Mouse (Mus musculus): ENCODE data around the gene Hist1h2be. TPM values are rescaled to one million over a fixed set of nuclear protein-coding genes. Genes with fewer than 3 reads are reported as not detected.
"Not testable (repeated sequence)": the region's sequence is repeated elsewhere in the genome, so short reads cannot be mapped to it uniquely, and the experiment has no call there.

Gene Hist1h2be
- polyA plus RNA-seq, 1 experiment from 2014 or later = 1.8 TPM

DNA sequence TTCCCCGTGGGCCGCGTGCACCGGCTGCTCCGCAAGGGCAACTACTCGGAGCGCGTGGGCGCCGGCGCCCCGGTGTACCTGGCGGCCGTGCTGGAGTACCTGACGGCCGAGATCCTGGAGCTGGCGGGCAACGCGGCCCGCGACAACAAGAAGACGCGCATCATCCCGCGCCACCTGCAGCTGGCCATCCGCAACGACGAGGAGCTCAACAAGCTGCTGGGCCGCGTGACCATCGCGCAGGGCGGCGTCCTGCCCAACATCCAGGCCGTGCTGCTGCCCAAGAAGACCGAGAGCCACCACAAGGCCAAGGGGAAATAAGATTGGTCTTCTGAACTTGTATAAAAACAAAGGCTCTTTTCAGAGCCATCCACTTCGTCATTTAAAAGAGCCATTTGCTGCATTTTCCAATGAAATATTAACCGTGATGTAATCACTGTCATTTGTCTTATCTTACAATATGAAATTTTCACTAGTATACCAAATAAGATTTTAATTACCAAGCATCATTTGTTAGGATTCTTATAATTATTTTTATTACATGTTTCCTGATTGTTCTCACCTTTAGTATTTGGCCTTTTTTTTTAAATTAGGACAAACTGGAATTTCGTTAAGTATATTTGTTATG lies 46.3 kb downstream of the Hist1h2be start:
- not testable (repeated sequence) for H3K36me3 ChIP-seq (ENCODE audit: control insufficient read depth, insufficient read depth, low read length); H3K9me3 ChIP-seq (ENCODE audit: control insufficient read depth, low read length); H3K27me3 ChIP-seq (ENCODE audit: control insufficient read depth, insufficient read depth, low read length); ATAC-seq (ENCODE audit: insufficient number of reproducible peaks, insufficient read depth, low FRiP score, low read depth)
- 5% methylated on average over 5 of the region's 39 CpGs for WGBS
- Histone ChIP-seq H3K27ac (replicated peaks in 1 of 2; ENCODE audit: control insufficient read depth in 1 of 2, insufficient read depth in 1 of 2, low read depth in 2 of 2, low read length in 2 of 2) (peak overlapping the region; percentile 81 to 82), H3K4me3 (ENCODE audit: control insufficient read depth in 1 of 2, insufficient read depth in 1 of 2, low read depth in 1 of 2, low read length in 2 of 2) (peak overlapping the region; percentile 30 to 44), H3K9ac (ENCODE audit: low read length) (peak overlapping the region; percentile 69), H3K4me2 (ENCODE audit: low read length) (peak overlapping the region; percentile 70), H3K4me1 (ENCODE audit: control insufficient read depth in 2 of 2, insufficient read depth in 2 of 2, low read length in 2 of 2) (peaks cover 3 to 23% of the 10 kb centered on the region in 2 experiments)

DNA sequence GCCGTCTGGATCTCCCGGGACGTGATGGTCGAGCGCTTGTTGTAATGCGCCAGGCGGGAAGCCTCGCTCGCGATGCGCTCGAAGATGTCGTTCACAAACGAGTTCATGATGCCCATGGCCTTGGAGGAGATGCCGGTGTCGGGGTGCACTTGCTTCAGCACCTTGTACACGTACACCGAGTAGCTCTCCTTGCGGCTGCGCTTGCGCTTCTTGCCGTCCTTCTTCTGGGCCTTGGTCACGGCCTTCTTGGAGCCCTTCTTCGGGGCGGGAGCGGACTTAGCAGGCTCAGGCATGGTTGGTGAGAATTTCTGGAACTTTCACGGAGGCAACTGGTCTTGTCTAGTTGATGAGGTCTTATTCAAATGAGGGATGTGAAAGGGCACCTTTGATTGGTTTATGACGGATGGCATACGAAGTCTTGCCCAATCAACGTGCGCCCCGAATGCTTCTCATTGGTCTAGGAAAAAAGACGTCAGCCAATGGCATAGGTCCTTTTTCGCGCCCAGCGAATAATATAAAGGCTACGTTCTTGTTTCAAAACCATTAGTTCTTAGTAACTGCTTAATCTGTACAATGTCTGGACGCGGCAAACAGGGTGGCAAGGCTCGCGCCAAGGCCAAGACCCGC lies 46.9 kb downstream of the Hist1h2be start, which contains the start of the genes Hist1h2bf and Hist1h2ad:
TSS of gene Hist1h2bf (minus strand) at position 299 of the 627 bp plus-strand sequence.
TSS of gene Hist1h2ad (plus strand) at position 484 of the 627 bp plus-strand sequence.
- ATAC-seq (ENCODE audit: insufficient number of reproducible peaks, insufficient read depth, low FRiP score, low read depth) = peak; percentile 87

GRCm38 (mm10) chr13:23573034-23573897 lies 47.7 kb downstream of the Hist1h2be start:
- 25% methylated on average over 18 of the region's 20 CpGs for whole genome bisulfite sequencing
- ATAC-seq (ENCODE audit: insufficient number of reproducible peaks, insufficient read depth, low FRiP score, low read depth) = not testable (repeated sequence)

More for the DNA sequence above, 46.9 kb downstream of the Hist1h2be start, which contains the start of the genes Hist1h2bf and Hist1h2ad:
- H3K9me3 ChIP-seq (ENCODE audit: control insufficient read depth, low read length); H3K36me3 ChIP-seq (ENCODE audit: control insufficient read depth, insufficient read depth, low read length); H3K27me3 ChIP-seq (ENCODE audit: control insufficient read depth, insufficient read depth, low read length): not testable (repeated sequence)
- Histone ChIP-seq H3K27ac (replicated peaks in 1 of 2; ENCODE audit: control insufficient read depth in 1 of 2, insufficient read depth in 1 of 2, low read depth in 2 of 2, low read length in 2 of 2) (peak within 1 kb of the TSS; percentile 82 to 95), H3K4me3 (ENCODE audit: control insufficient read depth in 1 of 2, insufficient read depth in 1 of 2, low read depth in 1 of 2, low read length in 2 of 2) (peak within 1 kb of the TSS; percentile 44 to 47), H3K9ac (ENCODE audit: low read length) (peak within 1 kb of the TSS; percentile 80), H3K4me1 (ENCODE audit: control insufficient read depth in 2 of 2, insufficient read depth in 2 of 2, low read length in 2 of 2) (peaks cover 3 to 23% of the 10 kb centered on the region in 2 experiments), H3K4me2 (ENCODE audit: low read length) (peak within 1 kb of the TSS; percentile 70)
- WGBS = under 1% methylated on average over 35 of the region's 42 CpGs

GRCm38 (mm10) chr13:23572218-23573033 lies 48.5 kb downstream of the Hist1h2be start:
- 46% methylated on average over 2 of the region's 2 CpGs for WGBS

More at GRCm38 (mm10) chr13:23573034-23573897, 47.7 kb downstream of the Hist1h2be start:
- H3K9me3 ChIP-seq (ENCODE audit: control insufficient read depth, low read length); H3K36me3 ChIP-seq (ENCODE audit: control insufficient read depth, insufficient read depth, low read length); H3K27me3 ChIP-seq (ENCODE audit: control insufficient read depth, insufficient read depth, low read length): not testable (repeated sequence)
- Histone ChIP-seq H3K9ac (ENCODE audit: low read length) (peak overlapping the region; percentile 80), H3K4me3 (ENCODE audit: control insufficient read depth in 1 of 2, insufficient read depth in 1 of 2, low read depth in 1 of 2, low read length in 2 of 2) (peak overlapping the region; percentile 44 to 47), H3K27ac (replicated peaks in 1 of 2; ENCODE audit: control insufficient read depth in 1 of 2, insufficient read depth in 1 of 2, low read depth in 2 of 2, low read length in 2 of 2) (peak overlapping the region; percentile 95 to 96), H3K4me2 (ENCODE audit: low read length) (peak overlapping the region; percentile 70), H3K4me1 (ENCODE audit: control insufficient read depth in 2 of 2, insufficient read depth in 2 of 2, low read length in 2 of 2) (peaks cover 3 to 23% of the 10 kb centered on the region in 2 experiments)

GRCm38 (mm10) chr13:23571504-23572217 lies 49.3 kb downstream of the Hist1h2be start:
- H3K36me3 ChIP-seq (ENCODE audit: control insufficient read depth, insufficient read depth, low read length); H3K27me3 ChIP-seq (ENCODE audit: control insufficient read depth, insufficient read depth, low read length); H3K9me3 ChIP-seq (ENCODE audit: control insufficient read depth, low read length); ATAC-seq (ENCODE audit: insufficient number of reproducible peaks, insufficient read depth, low FRiP score, low read depth): not testable (repeated sequence)
- Histone ChIP-seq H3K4me1 (ENCODE audit: control insufficient read depth in 2 of 2, insufficient read depth in 2 of 2, low read length in 2 of 2) (peaks cover 3 to 20% of the 10 kb centered on the region in 2 experiments), H3K9ac (ENCODE audit: low read length) (peak overlapping the region; percentile 80), H3K4me3 (ENCODE audit: control insufficient read depth in 1 of 2, insufficient read depth in 1 of 2, low read depth in 1 of 2, low read length in 2 of 2) (peak overlapping the region; percentile 44 to 57), H3K27ac (replicated peaks in 1 of 2; ENCODE audit: control insufficient read depth in 1 of 2, insufficient read depth in 1 of 2, low read depth in 2 of 2, low read length in 2 of 2) (peak overlapping the region; percentile 92 to 96), H3K4me2 (ENCODE audit: low read length) (peak overlapping the region; percentile 70)
- 2% methylated on average over 10 of the region's 34 CpGs for WGBS

More at GRCm38 (mm10) chr13:23572218-23573033, 48.5 kb downstream of the Hist1h2be start:
- Histone ChIP-seq H3K27ac (replicated peaks in 1 of 2; ENCODE audit: control insufficient read depth in 1 of 2, insufficient read depth in 1 of 2, low read depth in 2 of 2, low read length in 2 of 2) (peak overlapping the region in 1 of 2 experiments; percentile 96; a peak in 2 of 4 replicates), H3K36me3 (ENCODE audit: control insufficient read depth, insufficient read depth, low read length) (no peaks in the 10 kb centered on the region), H3K4me1 (ENCODE audit: control insufficient read depth in 2 of 2, insufficient read depth in 2 of 2, low read length in 2 of 2) (peaks cover 3 to 23% of the 10 kb centered on the region in 2 experiments), H3K9ac (ENCODE audit: low read length) (peak overlapping the region; percentile 80), H3K9me3 (ENCODE audit: control insufficient read depth, low read length) (no peaks in the 10 kb centered on the region), H3K4me3 (ENCODE audit: control insufficient read depth in 1 of 2, insufficient read depth in 1 of 2, low read depth in 1 of 2, low read length in 2 of 2) (peak overlapping the region in 1 of 2 experiments; percentile 44; a peak in 2 of 4 replicates), H3K27me3 (ENCODE audit: control insufficient read depth, insufficient read depth, low read length) (no peaks in the 10 kb centered on the region), H3K4me2 (ENCODE audit: low read length) (peak overlapping the region; percentile 70)
- no peak for ATAC-seq (ENCODE audit: insufficient number of reproducible peaks, insufficient read depth, low FRiP score, low read depth)

DNA sequence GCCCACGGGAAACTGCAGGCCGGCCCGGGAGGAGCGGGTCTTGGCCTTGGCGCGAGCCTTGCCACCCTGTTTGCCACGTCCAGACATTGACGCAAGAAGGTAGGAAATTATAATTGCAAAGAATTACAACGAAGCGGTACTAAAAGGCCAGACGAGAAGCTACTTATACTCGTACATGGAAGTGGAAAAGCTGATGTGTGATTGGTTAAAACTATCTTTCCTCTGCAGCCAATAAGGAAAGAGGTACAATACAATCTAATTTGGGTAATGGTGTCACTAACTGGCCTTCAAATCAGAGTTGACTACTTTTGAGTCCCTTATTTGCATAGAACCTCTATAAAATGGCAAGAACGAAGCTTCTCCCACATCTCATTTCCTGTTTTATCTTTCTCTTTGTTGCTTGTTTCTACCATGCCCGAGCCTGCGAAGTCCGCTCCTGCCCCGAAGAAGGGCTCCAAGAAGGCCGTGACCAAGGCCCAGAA lies 49.9 kb downstream of the Hist1h2be start, which contains the start of the genes Hist1h2ae and Hist1h2bg:
TSS of gene Hist1h2ae (minus strand) at position 199 of the 482 bp plus-strand sequence.
TSS of gene Hist1h2bg (plus strand) at position 375 of the 482 bp plus-strand sequence.
- peak within 1 kb of the TSS; percentile 44 to 57 for H3K4me3 ChIP-seq (ENCODE audit: control insufficient read depth in 1 of 2, insufficient read depth in 1 of 2, low read depth in 1 of 2, low read length in 2 of 2)
- H3K9ac ChIP-seq (ENCODE audit: low read length) = peak within 1 kb of the TSS; percentile 80
- no peaks in the 10 kb centered on the region for H3K36me3 ChIP-seq (ENCODE audit: control insufficient read depth, insufficient read depth, low read length)
- peak within 1 kb of the TSS; percentile 70 for H3K4me2 ChIP-seq (ENCODE audit: low read length)
- ATAC-seq (ENCODE audit: insufficient number of reproducible peaks, insufficient read depth, low FRiP score, low read depth) = peak; percentile 84
- peak within 1 kb of the TSS; percentile 95 to 96 for H3K27ac ChIP-seq (replicated peaks in 1 of 2; ENCODE audit: control insufficient read depth in 1 of 2, insufficient read depth in 1 of 2, low read depth in 2 of 2, low read length in 2 of 2)
- no peaks in the 10 kb centered on the region for H3K27me3 ChIP-seq (ENCODE audit: control insufficient read depth, insufficient read depth, low read length)
- WGBS = under 1% methylated on average over 18 of the region's 18 CpGs
- H3K9me3 ChIP-seq (ENCODE audit: control insufficient read depth, low read length) = no peaks in the 10 kb centered on the region
- peaks cover 3 to 14% of the 10 kb centered on the region in 2 experiments for H3K4me1 ChIP-seq (ENCODE audit: control insufficient read depth in 2 of 2, insufficient read depth in 2 of 2, low read length in 2 of 2)

All from heart, embryonic 14.5 days (tissue).